Mouse (Mus musculus) mouse trophoblast stem cell (cell line): ENCODE measurements around the gene Map4k4.

Experiments used
- in situ Hi-C, 2 experiments: fragments of 300-500 bp; cut with MseI, MboI; formaldehyde crosslinking; loops; 2 replicates in 1 of 2; 3 replicates in 1 of 2; pipeline ENCODE4 v1.15.1; 2025

Gene Map4k4

GRCm38 (mm10) chr1:39935616-39936015 is 34.9 kb downstream of the Map4k4 start:
- in situ Hi-C loops: no loop called here

- in situ Hi-C loops: no loop called here
Measured at GRCm38 (mm10) chr1:39936332-39936802, 35.7 kb downstream of the Map4k4 start.

DNA sequence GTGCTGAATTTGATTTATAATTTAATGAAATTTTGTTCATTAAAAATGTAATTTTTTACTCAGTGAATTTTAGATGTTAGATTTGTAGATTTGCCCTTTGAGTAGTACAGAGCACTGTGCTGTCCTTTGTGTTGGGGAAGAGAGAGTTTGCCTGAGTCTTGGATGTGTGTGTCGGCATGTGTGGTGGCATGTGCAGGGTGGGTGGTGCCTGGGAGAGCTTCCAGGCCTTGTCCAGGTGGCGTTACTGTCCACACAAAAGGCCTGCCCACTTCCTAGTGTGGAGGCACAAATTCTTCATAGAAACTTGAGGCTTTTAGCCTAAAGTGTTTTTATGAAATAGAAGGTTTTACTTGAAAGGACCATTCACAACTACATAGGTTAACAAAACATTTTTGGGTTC is 36.2 kb downstream of the Map4k4 start:
- in situ Hi-C loops: no loop called here

DNA sequence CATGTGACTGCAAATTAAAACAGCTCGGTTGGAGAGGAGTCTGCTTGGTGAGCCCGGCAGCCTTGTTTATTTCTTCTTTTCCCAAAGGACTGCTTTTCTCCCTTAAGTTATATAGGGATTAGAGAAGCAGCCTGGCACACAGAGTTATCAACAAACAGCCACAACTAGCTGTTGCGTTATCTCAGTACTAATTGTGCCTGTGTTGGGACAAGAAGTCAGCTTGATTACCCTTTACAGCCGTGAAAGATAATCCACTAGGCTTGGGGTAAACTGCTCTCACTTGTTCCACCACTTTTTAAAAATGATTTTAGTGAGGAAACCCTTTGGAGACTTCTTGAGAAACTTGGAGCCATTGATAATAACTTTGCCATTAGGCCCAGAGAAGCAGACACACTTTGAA is 36.9 kb downstream of the Map4k4 start:
- in situ Hi-C loops: no loop called here

DNA sequence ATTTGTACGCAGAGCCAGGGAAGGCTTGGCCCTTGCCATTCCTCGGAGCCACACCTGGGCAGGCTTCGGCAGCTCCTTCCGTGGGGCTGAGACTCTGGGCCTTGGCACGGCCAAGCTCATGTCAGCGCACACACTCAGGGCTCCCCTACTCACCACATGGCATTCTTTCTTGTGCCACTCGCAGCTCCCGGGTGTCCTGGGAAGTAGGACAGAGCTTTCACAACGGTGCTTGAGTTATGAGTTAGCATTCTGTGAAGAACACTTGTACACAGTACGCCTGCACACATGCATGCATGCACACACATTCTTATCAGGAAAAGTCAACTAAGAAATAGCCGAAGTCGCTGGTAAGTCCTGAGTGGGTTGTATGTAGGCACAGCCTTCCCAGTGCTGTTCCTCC is 38.7 kb downstream of the Map4k4 start:
- in situ Hi-C loops: no loop called here

DNA sequence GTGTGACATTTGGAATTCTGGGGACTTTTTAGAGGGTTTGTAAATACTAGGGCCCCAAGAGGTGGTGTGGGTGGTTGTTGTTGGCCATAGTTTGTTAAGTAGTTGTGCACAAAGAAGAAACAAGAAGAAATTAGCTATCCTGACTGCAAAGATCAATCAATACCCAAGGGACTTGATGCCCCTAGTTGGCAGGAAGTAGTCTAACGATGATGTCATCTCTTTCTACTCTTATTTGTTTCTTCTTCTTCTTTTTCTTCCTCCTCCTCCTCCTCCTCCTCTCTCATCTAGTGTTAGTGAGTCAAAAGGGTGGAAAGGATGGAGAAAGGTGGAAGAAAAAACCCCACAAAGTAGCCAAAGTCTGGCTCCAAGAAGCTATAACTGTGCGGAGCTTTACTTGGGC is 39.6 kb downstream of the Map4k4 start:
- in situ Hi-C loops: no loop called here

GRCm38 (mm10) chr1:39941237-39942179 is 40.8 kb downstream of the Map4k4 start:
- in situ Hi-C loops: no loop called here

GRCm38 (mm10) chr1:39942935-39943334 is 42.2 kb downstream of the Map4k4 start:
- in situ Hi-C loops: no loop called here

DNA sequence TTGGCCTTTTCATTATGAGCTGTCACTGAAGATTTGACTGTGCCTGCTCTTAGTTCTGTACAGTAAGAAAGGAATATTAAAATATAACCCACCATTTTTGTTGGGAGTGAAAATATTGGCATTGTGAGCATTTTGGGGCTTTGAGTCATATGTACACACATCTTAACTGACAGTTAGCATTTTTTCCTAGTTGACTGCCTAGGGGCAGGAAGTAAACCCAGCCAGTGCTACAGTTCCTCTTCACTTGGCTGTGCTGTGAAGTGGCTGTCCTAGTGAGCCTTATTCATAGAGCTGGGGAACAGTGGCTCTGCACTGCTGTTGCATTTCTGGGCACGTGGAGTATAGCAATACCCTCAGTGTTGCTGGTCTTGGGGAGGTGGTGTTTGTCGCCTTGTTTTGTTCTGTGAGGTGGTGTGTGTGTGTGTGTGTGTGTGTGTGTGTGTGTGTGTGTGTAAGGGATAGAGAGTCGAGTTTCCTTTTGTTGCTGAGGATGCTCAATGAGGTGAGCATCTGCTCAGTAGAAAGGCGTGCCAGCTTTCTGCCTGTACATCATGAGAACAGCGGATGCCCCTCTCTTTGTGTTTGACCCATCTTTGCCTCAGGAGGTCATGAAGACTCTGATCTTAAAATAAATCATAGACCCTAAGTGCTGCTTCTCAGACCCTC is 43.7 kb downstream of the Map4k4 start:
- in situ Hi-C loops: no loop called here

GRCm38 (mm10) chr1:39944972-39945323 is 44.2 kb downstream of the Map4k4 start:
- in situ Hi-C loops: no loop called here

DNA sequence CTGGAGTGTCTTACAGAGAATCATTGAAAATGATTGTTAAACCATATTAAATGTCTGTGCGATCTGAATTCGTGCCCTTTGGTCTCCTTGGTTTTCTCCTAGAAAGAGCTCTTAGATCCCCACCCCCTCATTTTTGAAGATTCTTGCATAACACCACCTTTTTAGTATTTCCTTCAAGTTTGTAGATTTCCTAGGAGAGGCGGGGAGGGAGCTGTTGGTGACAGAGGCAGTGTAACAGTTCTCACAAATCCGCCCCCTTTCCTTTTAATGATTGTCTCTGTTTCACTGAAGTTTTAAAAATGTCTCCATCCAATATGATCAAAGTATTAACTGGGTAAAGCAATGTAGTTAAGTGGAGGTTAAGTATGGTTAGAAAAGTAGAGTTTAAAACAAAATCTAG is 45.7 kb downstream of the Map4k4 start:
- in situ Hi-C loops: no loop called here

- in situ Hi-C loops: no loop called here
Measured at GRCm38 (mm10) chr1:39947179-39947578, 46.5 kb downstream of the Map4k4 start.

DNA sequence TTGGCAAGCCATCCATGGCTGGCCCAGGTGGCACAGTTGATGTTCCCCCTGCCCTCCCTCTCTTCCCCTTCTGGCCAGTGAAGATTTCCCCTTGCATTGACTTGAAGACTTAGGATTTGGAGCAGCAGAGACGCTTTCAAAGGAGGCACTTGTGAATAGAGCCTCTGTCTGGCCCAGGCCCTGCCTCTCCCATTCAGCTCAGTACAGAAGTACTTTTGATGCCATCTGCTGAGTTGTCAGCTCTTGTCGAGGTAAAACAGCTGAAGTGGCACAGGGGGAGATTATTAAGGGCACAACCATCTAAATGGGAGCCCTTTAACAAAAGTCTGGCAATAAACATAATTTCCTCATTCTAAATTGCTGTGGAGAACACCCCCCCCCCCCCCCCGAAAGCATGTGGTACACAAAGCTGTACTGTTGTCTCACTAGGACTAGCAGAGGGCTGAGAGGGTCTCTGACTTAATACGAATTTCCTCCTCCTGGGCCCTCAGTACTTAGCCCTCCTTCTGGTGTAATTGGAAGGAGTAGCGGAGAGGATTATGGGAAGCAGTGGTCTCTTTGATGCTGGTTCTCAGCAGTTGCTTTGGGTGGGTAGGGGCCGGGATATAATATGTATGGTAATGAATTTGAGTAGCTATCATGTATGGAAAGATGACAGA is 47.1 kb downstream of the Map4k4 start:
- in situ Hi-C loops: no loop called here

DNA sequence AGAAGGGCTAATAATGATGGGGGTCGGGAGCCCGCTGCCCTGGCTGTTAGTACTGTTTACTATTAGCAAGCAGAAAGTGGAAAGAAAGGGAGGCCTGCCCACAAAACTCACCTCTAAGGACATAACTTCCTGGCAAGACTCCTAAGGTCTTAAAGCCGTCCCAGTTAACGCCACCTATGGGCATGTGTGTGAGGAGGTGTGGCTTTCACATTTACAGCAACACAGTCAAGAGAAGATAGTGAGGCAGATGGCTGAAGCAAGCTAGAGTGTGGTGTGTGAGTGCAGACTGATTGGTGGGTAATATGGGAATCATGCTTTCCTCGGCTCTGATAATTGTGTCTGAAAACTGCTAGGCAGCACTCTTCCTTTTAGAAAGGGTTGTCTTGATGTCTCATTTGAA is 48.5 kb downstream of the Map4k4 start:
- in situ Hi-C loops: no loop called here

DNA sequence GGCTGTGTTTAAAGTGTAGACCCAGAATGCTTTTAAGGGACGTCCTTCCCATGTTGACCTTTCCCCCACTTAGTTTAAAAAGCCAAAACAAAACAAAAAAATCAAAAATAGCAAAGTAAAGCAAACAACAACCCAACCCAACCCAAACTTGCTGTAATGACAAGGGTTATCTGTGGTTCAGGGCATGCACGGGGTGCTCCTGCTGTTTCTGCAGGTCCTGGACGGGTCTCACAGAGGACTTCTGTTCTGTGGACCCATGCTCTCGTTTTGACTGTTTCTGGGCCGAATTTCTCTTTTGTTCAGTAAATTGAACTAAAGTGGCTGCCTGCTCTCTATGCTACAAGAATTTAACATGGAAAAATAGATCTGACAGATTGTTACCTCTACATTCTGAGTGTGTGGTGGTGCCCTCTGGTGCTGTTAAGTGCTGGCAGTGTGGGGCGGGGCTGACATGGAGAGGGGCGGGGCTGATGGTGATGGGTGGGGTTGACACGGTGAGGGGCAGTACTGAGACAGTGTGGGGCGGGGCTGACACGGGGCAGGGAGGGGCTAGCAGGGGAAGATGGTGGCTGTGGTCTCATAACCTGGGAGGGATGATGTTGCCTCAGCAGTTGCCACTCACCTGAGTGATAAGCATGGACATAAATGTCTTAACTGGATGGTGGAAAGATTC is 49.2 kb downstream of the Map4k4 start:
- in situ Hi-C loops: no loop called here

DNA sequence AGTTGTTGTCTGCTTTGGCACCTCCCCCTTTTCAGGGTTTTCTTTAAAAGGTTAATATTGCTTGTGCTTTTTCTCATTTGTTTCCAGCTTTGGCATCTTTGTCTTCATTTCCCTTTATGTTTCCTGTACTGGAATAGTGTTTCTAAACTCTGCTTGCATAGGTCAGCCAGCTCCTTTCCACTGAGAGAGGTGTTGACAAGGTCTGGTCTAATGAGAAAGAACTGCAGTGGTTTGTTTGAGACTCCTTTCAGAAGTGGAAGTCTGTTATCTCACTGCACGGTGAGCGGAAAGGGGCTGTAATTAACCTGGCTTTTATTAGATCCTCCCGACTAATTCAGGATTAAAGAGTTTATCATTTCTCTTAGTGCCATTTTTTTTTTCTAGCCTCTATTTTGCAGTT is 49.9 kb downstream of the Map4k4 start:
- in situ Hi-C loops: no loop called here

GRCm38 (mm10) chr1:39954652-39955051 is 53.9 kb downstream of the Map4k4 start:
- in situ Hi-C loops: no loop called here

GRCm38 (mm10) chr1:39956712-39957111 is 56.0 kb downstream of the Map4k4 start:
- in situ Hi-C loops: no loop called here

DNA sequence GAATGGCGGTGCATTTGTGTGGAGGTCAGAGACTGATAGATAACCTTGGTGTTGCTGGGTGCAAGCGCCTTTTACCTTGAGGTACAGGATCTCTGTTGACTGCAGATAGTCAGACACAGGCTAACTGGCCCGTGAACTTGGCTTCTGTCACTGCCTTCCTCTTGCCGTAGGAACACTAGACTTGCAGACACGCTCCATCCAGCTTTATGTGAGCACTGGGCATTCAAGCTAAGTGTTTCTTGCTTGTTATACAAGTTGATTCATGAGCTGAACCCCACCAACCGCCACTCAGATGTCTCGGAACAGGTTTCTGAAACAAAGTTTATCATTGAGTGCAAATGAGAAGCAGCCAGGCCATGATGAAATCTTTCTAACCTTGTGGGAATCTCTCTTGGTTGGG is 57.3 kb downstream of the Map4k4 start:
- in situ Hi-C loops: no loop called here

- in situ Hi-C loops: no loop called here
Measured at GRCm38 (mm10) chr1:39960623-39961022, 59.9 kb downstream of the Map4k4 start.

DNA sequence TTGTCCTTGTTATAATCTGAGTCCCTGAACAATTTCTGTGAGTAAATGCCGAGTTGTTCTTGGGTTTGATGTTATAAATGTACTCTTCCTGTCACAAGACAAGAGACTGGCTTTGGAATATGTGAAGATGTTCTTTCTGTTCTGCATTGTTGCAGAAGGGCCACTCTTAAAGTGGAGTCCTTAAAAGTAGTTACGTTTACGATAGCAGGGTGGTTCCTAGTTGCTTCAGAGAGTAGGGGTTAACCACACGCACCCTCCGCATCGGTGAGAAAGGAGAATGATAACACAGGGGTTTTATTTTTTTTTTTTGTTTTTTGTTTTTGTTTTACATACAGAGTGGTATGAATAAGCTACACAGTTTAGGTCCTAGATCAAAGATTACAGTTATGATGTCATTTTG is 60.4 kb downstream of the Map4k4 start:
- in situ Hi-C loops: no loop called here

DNA sequence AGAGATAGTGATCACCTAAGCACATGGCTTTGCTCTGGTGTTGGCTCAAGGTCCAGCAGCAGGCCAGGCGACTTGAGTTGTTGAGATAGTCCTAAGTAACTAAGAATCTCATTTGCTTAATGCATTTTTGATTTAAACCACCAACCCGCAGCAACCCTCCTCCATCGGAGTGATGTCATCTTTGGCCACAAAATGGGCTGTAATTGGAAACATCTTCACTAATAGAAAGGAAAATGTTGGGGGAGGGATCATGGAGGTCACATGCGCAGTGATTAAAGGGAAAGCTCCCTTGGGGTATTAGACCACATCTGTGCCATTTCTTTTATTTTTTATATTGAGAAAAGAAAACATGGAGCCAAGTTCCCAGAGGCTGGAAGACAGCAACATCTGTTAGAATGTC is 61.6 kb downstream of the Map4k4 start:
- in situ Hi-C loops: no loop called here
